Mouse (Mus musculus): Measurements from ENCODE around the gene Lmntd2.

Lmntd2 gene

GRCm38 (mm10) chr7:141215880-141216733, 2.2 kb upstream of the Lmntd2 start:
- DNase-seq (ENCODE audit: low spot score in 2 of 2) = peak; percentile 76 to 86

GRCm38 (mm10) chr7:141215101-141215879, 1.4 kb upstream of the Lmntd2 start, which contains the start of gene Rassf7:
Gene Rassf7, plus strand, starts transcription at chr7:141215860.
- DNase-seq (ENCODE audit: low spot score in 2 of 2) = peak; percentile 92 to 94

- DNase-seq (ENCODE audit: low spot score in 2 of 2) = no peak
Measured at GRCm38 (mm10) chr7:141214310-141214709, 430 bp upstream of the Lmntd2 start.

GRCm38 (mm10) chr7:141213133-141213532, 747 bp downstream of the Lmntd2 start:
- DNase-seq (ENCODE audit: low spot score in 2 of 2) = no peak

DNA sequence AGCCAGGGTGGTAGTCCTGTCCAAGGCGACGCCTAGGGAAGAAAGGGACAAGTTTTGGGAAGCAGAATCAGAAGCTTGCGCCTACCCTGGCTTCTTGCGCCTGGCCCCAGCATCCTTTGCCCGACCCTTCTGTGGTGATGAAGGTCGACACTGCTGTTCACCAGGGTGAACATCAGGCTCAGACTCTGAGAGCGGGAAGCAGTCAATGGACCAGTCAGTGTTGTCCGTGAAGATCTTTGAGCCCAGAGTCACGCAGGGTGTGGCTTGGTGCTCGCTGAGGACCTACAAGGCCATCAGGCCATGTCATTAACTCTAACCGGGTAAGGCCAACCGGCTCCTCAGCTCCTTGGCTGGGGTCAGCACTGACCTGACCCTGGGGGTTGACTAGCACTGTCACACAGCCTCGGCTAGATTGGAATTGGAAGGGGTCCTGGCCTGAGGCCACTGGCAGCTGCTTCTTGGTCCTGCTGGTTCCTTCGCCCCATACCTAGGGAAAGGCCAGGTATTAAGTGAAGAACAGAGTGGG, 3.2 kb downstream of the Lmntd2 start:
- no peak for DNase-seq (ENCODE audit: low spot score in 2 of 2)

- DNase-seq (ENCODE audit: low spot score in 2 of 2) = no peak
Measured at GRCm38 (mm10) chr7:141210137-141210536, 3.7 kb downstream of the Lmntd2 start.

DNA sequence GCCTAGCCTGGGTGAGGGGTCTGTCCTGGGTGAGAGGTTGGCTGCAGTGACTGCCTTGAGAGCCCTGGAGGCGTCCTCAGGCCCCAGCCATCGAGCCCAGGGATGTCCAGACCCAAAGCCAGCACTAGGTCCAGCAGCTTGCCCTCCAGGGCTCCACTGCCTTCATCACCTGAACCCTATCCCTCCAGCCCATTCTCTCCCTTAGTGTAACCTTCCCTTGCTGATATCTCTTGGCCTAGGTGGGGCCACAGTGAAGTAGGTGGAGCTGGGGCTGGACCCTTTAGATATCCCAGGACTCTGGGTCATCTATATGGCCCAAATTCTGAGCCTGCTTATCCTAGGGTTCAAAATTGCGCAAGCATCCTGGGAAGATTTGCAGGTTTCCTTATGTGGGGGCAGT, 4.4 kb downstream of the Lmntd2 start:
- no peak for DNase-seq (ENCODE audit: low spot score in 2 of 2)

DNA sequence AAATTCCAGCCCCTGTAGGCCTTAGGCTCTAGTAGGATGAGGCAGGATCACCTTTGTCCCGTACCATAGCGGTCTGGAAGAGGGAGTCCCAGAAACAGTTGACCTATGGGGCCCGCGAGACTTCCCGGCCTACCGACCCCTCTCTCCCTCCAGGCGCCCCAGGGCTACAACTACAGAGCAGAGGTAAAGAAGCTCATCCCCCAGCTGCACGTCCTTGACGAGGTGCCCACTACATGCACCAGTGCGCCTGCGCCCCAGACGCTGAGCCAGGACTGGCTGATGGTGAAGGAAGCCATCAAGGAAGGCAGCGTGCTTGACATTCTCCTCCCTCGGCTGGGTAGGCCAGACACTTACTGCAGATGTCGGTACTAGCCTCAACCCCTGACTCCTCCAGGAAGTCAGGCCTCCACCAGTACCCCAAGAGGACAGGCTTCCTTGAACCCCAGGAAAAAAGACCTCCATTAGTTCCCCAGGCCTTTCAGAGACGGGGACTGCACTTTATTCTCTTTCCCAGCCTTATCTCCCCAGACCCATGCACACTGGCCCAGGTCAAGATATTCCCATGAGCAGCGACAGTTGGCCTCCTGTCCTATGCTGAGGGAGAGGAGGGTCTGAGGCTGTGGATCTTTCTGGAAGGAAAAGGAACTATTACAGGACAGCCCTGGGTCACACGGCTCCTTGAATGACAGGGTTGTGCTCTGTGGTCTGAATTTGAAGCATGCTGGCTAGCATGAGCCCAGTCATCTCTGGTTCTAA, 7.5 kb downstream of the Lmntd2 start:
- DNase-seq (ENCODE audit: low spot score in 2 of 2) = no peak

DNA sequence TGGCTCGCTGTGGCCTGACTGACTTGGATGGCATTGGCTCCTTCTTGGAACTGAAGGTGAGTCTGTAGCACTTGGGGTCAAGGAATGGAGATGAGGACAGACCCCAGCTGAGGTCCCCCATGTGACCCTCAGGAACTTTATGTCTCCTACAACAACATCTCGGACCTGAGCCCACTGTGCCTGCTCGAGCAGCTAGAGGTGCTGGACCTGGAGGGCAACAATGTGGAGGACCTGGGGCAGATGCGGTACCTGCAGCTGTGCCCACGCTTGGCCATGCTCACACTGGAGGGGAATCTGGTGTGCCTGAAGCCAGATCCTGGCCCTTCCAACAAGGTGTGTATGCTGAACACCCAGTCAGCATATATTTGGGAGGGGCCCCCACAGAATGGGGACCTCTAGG, 8.4 kb downstream of the Lmntd2 start:
- DNase-seq (ENCODE audit: low spot score in 2 of 2) = no peak

DNA sequence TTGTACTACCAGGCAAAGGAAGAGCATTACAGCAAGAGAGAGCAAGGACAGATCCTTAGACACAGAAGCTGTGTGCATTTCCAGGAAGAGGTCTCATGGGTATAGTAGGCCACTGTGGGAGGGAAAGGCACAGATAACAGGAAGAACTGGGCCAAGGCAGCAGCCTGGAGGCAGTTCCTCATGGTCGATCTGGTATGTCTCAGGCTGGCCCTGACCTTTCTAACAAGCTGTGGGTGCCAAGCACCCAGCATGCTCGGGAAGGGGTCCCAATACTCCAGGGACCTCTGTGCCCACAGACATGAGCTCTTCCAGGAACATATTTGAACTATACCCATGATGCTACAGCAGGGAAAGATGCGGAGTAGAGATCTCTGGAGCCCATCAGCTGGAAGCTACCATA, 9.3 kb downstream of the Lmntd2 start:
- no peak for DNase-seq (ENCODE audit: low spot score in 2 of 2)

GRCm38 (mm10) chr7:141198121-141198520, 15.8 kb downstream of the Lmntd2 start:
- DNase-seq (ENCODE audit: low spot score in 2 of 2) = no peak

GRCm38 (mm10) chr7:141196619-141197282, 17.1 kb downstream of the Lmntd2 start:
- no peak for DNase-seq (ENCODE audit: low spot score in 2 of 2)

DNA sequence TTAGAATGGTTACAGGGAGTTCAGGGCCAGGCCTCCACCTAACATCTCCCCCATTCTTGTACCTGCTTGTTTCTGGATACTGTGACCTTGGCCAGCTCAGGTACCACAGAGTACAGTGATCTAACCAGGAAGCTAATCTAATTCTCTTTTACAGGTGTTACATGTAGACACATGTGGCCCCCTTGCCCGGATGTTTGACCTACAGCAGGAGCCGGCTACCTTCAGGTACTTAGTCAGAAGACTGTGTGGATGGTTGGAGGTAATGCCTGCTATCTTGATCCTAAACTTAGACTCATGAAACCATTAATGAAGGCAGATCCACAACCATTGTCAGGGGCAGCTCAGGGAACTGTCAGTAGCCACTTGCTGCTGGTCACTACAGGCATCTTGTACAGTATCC, 18.1 kb downstream of the Lmntd2 start:
- no peak for DNase-seq (ENCODE audit: low spot score in 2 of 2)

- DNase-seq (ENCODE audit: low spot score in 2 of 2) = peak; percentile 78 to 93
Measured at GRCm38 (mm10) chr7:141194830-141195229, 19.1 kb downstream of the Lmntd2 start.

DNA sequence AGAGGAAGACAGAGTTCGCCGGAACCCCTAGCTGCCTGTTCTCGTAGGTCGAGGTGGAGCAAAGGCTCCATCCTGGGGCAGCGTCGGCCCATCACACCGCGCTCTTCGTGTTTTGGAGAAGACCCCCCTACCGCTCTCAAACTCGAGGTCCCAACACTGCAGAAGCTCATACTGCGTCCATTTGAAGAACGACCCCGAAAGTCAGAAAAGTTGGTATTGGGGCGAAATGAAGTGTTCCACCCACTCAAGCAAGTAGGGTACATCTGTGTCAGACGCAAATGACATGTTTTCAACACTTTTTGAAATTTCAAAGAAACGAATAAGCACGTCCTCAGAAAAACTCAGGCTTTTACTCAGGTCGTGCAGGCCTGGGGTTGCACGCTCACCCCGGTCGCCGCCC, 19.5 kb downstream of the Lmntd2 start:
- no peak for DNase-seq (ENCODE audit: low spot score in 2 of 2)

DNA sequence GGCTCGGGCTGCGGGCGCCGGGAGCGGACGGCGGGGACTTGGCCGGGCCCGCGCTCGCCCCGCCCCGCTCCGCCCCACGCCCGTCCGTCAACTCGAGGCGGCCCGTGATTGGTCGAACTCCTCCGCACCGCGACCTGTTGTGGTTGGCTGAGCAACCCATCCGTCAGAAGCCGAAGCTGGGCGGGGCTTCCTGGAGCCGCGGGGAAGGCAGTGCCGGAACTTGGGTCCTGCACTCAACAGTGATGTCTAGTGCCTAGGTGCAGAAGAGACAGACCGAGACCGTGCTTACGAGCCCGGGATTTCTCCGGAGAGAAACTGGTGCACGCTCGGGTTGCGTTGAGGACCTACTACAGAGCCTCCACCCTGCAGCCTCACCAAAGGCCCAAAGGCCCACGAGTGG, 19.9 kb downstream of the Lmntd2 start, which contains the start of the genes Hras and Lrrc56:
Gene Hras, minus strand, starts transcription at position 58 of the 400 bp plus-strand sequence.
Gene Lrrc56, plus strand, starts transcription at position 210 of the 400 bp plus-strand sequence.
- DNase-seq (ENCODE audit: low spot score in 2 of 2) = peak; percentile 97 to 98

GRCm38 (mm10) chr7:141193348-141193856, 20.5 kb downstream of the Lmntd2 start:
- peak; percentile 84 to 86 for DNase-seq (ENCODE audit: low spot score in 2 of 2)

DNA sequence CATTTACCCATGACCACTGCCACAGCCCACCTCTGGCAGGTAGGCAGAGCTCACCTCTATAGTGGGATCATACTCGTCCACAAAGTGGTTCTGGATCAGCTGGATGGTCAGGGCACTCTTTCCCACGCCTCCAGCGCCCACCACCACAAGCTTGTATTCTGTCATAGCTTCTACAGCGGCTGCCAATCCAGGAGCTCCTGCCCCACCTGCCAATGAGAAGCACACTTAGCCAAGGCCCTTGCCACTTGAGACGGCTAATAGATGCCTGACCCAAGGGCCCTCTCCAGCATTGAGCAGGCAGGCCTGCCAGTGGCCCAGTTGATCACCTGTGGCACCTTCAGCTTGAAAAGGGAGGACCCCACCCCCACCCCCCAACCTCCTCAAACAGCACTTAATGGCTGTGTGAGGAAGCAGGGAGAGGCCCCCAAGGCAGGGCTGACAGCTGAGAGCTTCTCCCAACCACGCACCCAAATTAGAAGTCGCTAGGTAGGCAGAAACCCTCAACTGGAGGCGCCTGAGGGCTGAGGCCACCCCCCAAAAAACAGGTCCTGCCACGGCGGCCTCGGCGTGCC, 21.0 kb downstream of the Lmntd2 start:
- DNase-seq (ENCODE audit: low spot score in 2 of 2) = no peak

DNA sequence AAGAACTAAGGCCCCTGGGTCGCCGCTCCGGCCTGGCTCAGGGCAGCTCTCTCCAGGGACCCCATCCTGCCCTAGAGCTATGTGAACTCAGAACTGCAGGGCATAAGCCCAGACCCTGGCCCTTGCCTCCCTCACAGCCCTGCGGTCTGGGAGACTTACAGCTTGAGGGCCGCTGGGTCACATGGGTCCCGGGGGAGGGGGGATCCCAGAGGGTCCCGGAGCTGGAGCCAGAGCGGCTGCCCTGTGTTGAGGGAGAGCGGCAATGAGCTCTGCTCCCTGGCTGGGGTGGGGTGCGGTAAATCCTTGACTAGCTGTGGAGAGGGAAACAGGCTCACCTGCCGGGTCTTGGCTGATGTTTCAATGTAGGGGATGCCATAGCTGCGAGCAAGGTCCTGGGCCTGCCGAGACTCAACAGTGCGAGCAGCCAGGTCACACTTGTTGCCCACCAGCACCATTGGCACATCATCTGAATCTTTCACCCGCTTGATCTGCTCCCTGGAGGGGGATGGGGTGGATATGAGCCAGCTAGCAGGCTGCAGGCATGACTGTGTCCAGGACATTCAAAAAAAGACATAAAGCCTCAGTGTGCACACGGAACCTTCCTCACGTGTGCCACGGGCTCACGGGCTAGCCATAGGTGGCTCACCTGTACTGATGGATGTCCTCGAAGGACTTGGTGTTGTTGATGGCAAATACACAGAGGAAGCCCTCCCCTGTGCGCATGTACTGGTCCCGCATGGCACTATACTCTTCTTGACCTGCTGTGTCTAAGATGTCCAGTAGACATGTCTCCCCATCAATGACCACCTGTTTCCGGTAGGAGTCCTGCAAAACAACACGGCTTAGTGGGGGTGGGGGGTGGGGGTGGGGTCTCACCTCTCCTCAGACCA, 21.8 kb downstream of the Lmntd2 start:
- no peak for DNase-seq (ENCODE audit: low spot score in 2 of 2)

Measured in urinary bladder, adult 18-20 months (tissue).